Mouse (Mus musculus): ENCODE results near the gene Tet3.

Tet3 gene

GRCm38 (mm10) chr6:83326761-83327160 is 132.1 kb downstream of the Tet3 start:
- DNase-seq (ENCODE audit: extremely low read depth, low read depth), result no peak

GRCm38 (mm10) chr6:83326394-83326736 is 132.5 kb downstream of the Tet3 start:
- no peak for DNase-seq (ENCODE audit: extremely low read depth, low read depth)

- peak; percentile 92 for DNase-seq (ENCODE audit: extremely low read depth, low read depth)
These were observed 133.1 kb downstream of the Tet3 start, which contains the start of the genes Mthfd2 and Mob1a for GRCm38 (mm10) chr6:83325525-83326393. Mthfd2 (minus strand) TSS chr6:83325908. Mob1a (plus strand) TSS chr6:83326016.

GRCm38 (mm10) chr6:83323652-83324419 is 135.0 kb downstream of the Tet3 start:
- peak; percentile 80 for DNase-seq (ENCODE audit: extremely low read depth, low read depth)

- no peak for DNase-seq (ENCODE audit: extremely low read depth, low read depth)
These were observed 136.1 kb downstream of the Tet3 start for GRCm38 (mm10) chr6:83322794-83323193.

- DNase-seq (ENCODE audit: extremely low read depth, low read depth), result no peak
These were observed 137.0 kb downstream of the Tet3 start for GRCm38 (mm10) chr6:83321927-83322326.

GRCm38 (mm10) chr6:83317108-83317741 is 141.7 kb downstream of the Tet3 start:
- DNase-seq (ENCODE audit: extremely low read depth, low read depth), result peak; percentile 85

GRCm38 (mm10) chr6:83316022-83316421 is 142.9 kb downstream of the Tet3 start:
- DNase-seq (ENCODE audit: extremely low read depth, low read depth), result peak; percentile 71

GRCm38 (mm10) chr6:83315293-83315692 is 143.6 kb downstream of the Tet3 start:
- no peak for DNase-seq (ENCODE audit: extremely low read depth, low read depth)

- no peak for DNase-seq (ENCODE audit: extremely low read depth, low read depth)
These were observed 146.4 kb downstream of the Tet3 start for GRCm38 (mm10) chr6:83312514-83312913.

Measured in MEL-GATA-1-ER (cell line).